Mouse (Mus musculus): ENCODE measurements at regions not wholly inside any gene's neighbourhood (a gene's known extent, or its start where the extent isn't known, plus 50 kb on each side); places are given as distances from the start of the nearest gene placed in this dataset.

DNA sequence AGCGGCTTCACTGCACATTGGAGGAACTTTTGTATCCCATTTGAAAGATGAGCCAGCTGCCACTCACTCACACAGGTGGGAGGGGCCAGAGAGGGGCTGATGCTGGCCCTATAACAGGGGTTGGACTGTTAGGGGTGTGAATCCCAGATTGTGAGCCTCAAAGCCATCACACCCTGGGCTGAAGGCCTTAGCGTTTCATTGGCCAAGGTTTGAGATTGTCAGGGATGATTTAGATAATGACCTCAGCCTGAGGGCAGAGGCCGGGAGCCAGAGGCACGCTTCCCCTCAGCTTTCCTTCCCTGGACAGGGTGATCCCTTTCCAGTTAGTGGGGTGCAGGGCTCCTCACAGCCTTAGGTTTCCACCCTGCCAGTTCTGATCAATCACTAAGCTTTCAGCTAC is 124.5 kb upstream of the Gjb5 start:
- no peak overlapping the region for H3K4me3 ChIP-seq (replicated peaks; ENCODE audit: low read length)
- no peaks in the 10 kb centered on the region for H3K9me3 ChIP-seq (ENCODE audit: low read length)
- H3K36me3 ChIP-seq (ENCODE audit: insufficient read depth, low read length), result no peaks in the 10 kb centered on the region
- H3K27me3 ChIP-seq (ENCODE audit: insufficient read depth, low read length), result peaks cover 8% of the 10 kb centered on the region
- TF ChIP-seq NANOG (IDR thresholded peaks at IDR 0.05; ENCODE audit: borderline replicate concordance, low read length) (no peak), CTCF (conservative IDR thresholded peaks at IDR 0.05; ENCODE audit: low read length) (no peak), POU5F1 (IDR thresholded peaks at IDR 0.05; ENCODE audit: borderline replicate concordance, low read length) (no peak)
- H3K4me1 ChIP-seq (replicated peaks; ENCODE audit: low read depth, low read length), result peaks cover 7% of the 10 kb centered on the region

DNA sequence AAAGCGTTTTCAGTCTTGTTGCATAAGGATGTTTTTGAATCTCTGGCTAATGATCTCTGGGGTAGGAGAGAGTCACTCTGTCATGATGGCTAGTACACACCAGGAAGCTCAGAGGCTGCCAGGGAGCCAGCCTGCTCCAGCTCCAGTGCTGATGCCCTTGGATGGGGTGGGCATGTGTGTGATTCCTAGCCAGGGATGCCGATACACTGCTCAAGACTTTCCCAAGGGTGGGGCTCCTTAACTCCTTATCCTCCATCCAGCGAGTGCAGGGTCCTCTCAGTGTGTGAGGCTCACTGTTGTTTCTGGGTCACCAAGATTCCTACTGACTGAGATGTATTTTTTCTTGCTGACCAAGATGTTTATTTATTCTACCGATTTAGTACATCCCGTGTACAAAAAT is 122.4 kb upstream of the Gjb5 start:
- no peaks in the 10 kb centered on the region for H3K9me3 ChIP-seq (ENCODE audit: low read length)
- no peak for TF ChIP-seq POU5F1 (IDR thresholded peaks at IDR 0.05; ENCODE audit: borderline replicate concordance, low read length)
- no peak for TF ChIP-seq NANOG (IDR thresholded peaks at IDR 0.05; ENCODE audit: borderline replicate concordance, low read length)
- no peak for TF ChIP-seq CTCF (conservative IDR thresholded peaks at IDR 0.05; ENCODE audit: low read length)

DNA sequence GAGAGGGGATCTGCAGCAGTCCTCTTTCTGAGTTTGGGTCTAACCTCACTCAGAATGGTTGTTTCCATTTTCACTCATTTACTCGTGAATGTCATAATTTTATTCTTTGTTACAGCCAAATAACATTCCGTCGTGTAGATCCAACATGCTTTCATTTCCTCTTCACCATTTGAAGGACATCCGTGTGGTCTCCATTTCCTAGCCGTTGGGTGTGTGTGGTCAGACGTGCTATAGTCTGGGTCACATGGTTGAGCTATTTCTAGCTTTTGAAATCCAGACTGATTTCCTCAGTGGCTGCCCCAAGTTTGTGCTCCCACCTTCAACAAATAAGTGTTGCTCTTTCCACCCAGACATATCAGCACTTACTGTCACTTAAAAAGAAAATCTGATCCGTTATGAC is 111.9 kb upstream of the Gjb5 start:
- Histone ChIP-seq H3K36me3 (ENCODE audit: insufficient read depth, low read length) (no peaks in the 10 kb centered on the region), H3K9me3 (ENCODE audit: low read length) (no peaks in the 10 kb centered on the region), H3K4me1 (replicated peaks; ENCODE audit: low read depth, low read length) (peaks cover 3% of the 10 kb centered on the region; the same call in 1 of the 2 replicates), H3K27me3 (ENCODE audit: insufficient read depth, low read length) (peaks cover under 1% of the 10 kb centered on the region; the same call in 1 of the 2 replicates), H3K4me3 (replicated peaks; ENCODE audit: low read length) (no peak overlapping the region)
- no peak for TF ChIP-seq NANOG (IDR thresholded peaks at IDR 0.05; ENCODE audit: borderline replicate concordance, low read length)
- TF ChIP-seq POU5F1 (IDR thresholded peaks at IDR 0.05; ENCODE audit: borderline replicate concordance, low read length), result no peak
- TF ChIP-seq CTCF (conservative IDR thresholded peaks at IDR 0.05; ENCODE audit: low read length), result no peak

More for the DNA sequence above, 122.4 kb upstream of the Gjb5 start:
- Histone ChIP-seq H3K36me3 (ENCODE audit: insufficient read depth, low read length) (no peaks in the 10 kb centered on the region), H3K4me3 (replicated peaks; ENCODE audit: low read length) (no peak overlapping the region), H3K4me1 (replicated peaks; ENCODE audit: low read depth, low read length) (no peaks in the 10 kb centered on the region), H3K27me3 (ENCODE audit: insufficient read depth, low read length) (peaks cover 4% of the 10 kb centered on the region; the same call in 1 of the 2 replicates)

DNA sequence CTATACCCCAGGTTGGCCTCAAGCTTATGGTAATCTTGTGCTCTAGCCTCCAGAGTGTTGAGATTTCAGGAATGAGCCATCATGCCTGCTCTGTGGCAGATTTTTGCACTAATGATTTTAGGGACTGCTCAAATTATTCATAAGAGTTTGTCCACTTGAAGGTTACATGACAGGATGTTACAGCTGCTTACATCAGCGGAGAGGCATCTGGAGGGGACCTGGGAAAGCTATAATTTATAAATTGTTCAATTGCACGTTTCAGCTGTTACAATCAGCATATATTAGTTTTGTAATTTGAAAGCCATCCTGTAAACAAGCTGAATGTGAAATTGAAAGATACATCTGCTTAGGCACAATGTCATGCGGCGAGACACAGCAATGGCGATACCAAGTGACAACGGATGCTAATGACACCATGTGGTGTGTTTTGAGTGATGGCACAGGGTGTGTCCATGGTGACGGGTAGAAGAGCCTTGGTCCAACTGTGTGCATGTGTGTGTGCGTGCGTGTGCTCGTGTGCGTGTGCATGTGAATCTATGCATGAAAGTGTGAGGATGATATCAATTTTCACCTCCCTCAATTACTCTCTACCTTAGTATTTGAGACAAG is 96.6 kb upstream of the Gjb5 start:
- H3K4me1 ChIP-seq (replicated peaks; ENCODE audit: low read depth, low read length), result no peaks in the 10 kb centered on the region
- H3K9me3 ChIP-seq (ENCODE audit: low read length), result peaks cover 20% of the 10 kb centered on the region
- no peaks in the 10 kb centered on the region; the same call in 1 of the 2 replicates for H3K27me3 ChIP-seq (ENCODE audit: insufficient read depth, low read length)
- no peak overlapping the region for H3K4me3 ChIP-seq (replicated peaks; ENCODE audit: low read length)
- TF ChIP-seq CTCF (conservative IDR thresholded peaks at IDR 0.05; ENCODE audit: low read length) (no peak), POU5F1 (IDR thresholded peaks at IDR 0.05; ENCODE audit: borderline replicate concordance, low read length) (no peak), NANOG (IDR thresholded peaks at IDR 0.05; ENCODE audit: borderline replicate concordance, low read length) (no peak)
- no peaks in the 10 kb centered on the region for H3K36me3 ChIP-seq (ENCODE audit: insufficient read depth, low read length)

GRCm38 (mm10) chr4:127452081-127452480 is 94.1 kb upstream of the Gjb5 start:
- no peaks in the 10 kb centered on the region; the same call in 1 of the 2 replicates for H3K27me3 ChIP-seq (ENCODE audit: insufficient read depth, low read length)
- no peak overlapping the region for H3K4me3 ChIP-seq (replicated peaks; ENCODE audit: low read length)

DNA sequence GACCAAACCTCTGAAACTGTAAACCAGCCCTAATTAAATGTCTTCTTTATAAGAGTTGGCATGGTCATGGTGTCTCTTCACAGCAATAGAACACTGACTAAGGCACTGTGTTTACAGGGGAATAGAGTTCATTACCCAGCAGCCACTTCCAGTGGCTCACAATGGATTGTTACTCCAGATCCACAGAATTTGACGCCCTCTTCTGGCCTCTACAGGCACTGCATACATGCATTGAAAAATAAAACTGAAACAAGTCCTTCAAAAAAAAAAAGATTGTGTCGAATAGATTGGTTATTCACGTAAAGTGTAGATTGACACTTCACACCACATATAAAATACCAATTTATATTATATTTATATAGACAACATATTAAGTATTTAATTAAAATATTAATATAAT is 87.3 kb upstream of the Gjb5 start:
- H3K9me3 ChIP-seq (ENCODE audit: low read length), result no peaks in the 10 kb centered on the region
- H3K4me3 ChIP-seq (replicated peaks; ENCODE audit: low read length), result no peak overlapping the region
- no peaks in the 10 kb centered on the region for H3K36me3 ChIP-seq (ENCODE audit: insufficient read depth, low read length)
- TF ChIP-seq POU5F1 (IDR thresholded peaks at IDR 0.05; ENCODE audit: borderline replicate concordance, low read length) (no peak), NANOG (IDR thresholded peaks at IDR 0.05; ENCODE audit: borderline replicate concordance, low read length) (no peak), CTCF (conservative IDR thresholded peaks at IDR 0.05; ENCODE audit: low read length) (peak; percentile 69)
- H3K27me3 ChIP-seq (ENCODE audit: insufficient read depth, low read length), result no peaks in the 10 kb centered on the region
- peaks cover 25% of the 10 kb centered on the region for H3K4me1 ChIP-seq (replicated peaks; ENCODE audit: low read depth, low read length)

More at GRCm38 (mm10) chr4:127452081-127452480, 94.1 kb upstream of the Gjb5 start:
- H3K4me1 ChIP-seq (replicated peaks; ENCODE audit: low read depth, low read length), result 0 out of 2 replicates have a peak, but pooled peaks cover 2% of the 10 kb centered on the region
- H3K36me3 ChIP-seq (ENCODE audit: insufficient read depth, low read length), result no peaks in the 10 kb centered on the region
- no peak for TF ChIP-seq CTCF (conservative IDR thresholded peaks at IDR 0.05; ENCODE audit: low read length)
- TF ChIP-seq NANOG (IDR thresholded peaks at IDR 0.05; ENCODE audit: borderline replicate concordance, low read length), result no peak
- no peak for TF ChIP-seq POU5F1 (IDR thresholded peaks at IDR 0.05; ENCODE audit: borderline replicate concordance, low read length)
- H3K9me3 ChIP-seq (ENCODE audit: low read length), result peaks cover 7% of the 10 kb centered on the region

GRCm38 (mm10) chr4:127444056-127444455 is 86.1 kb upstream of the Gjb5 start:
- H3K9me3 ChIP-seq (ENCODE audit: low read length), result no peaks in the 10 kb centered on the region
- TF ChIP-seq POU5F1 (IDR thresholded peaks at IDR 0.05; ENCODE audit: borderline replicate concordance, low read length) (no peak), NANOG (IDR thresholded peaks at IDR 0.05; ENCODE audit: borderline replicate concordance, low read length) (no peak), CTCF (conservative IDR thresholded peaks at IDR 0.05; ENCODE audit: low read length) (no peak)
- peaks cover 33% of the 10 kb centered on the region for H3K4me1 ChIP-seq (replicated peaks; ENCODE audit: low read depth, low read length)
- H3K27me3 ChIP-seq (ENCODE audit: insufficient read depth, low read length), result no peaks in the 10 kb centered on the region
- H3K36me3 ChIP-seq (ENCODE audit: insufficient read depth, low read length), result no peaks in the 10 kb centered on the region
- H3K4me3 ChIP-seq (replicated peaks; ENCODE audit: low read length), result no peak overlapping the region

DNA sequence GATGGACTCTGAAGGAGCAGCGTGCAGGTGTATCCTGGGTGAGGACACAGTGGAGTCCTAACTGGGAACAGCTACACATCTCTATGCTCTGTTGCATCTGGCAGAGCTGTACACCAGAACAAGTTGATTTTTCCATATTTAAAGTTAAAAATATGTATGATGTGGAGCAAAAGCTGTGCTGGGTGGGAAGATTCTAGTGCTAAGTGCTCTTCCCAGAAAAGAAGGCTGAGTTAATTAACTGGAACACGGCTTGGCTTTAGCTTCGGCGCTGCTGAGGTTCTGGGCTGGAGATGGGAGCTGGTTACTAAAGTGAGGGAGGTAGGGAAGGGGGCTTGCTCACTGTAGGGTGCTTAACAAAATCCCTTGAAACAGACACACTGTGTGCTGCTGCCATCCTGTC is 84.0 kb upstream of the Gjb5 start:
- Histone ChIP-seq H3K4me3 (replicated peaks; ENCODE audit: low read length) (no peak overlapping the region), H3K4me1 (replicated peaks; ENCODE audit: low read depth, low read length) (peaks cover 40% of the 10 kb centered on the region), H3K9me3 (ENCODE audit: low read length) (no peaks in the 10 kb centered on the region), H3K27me3 (ENCODE audit: insufficient read depth, low read length) (no peaks in the 10 kb centered on the region; the same call in 1 of the 2 replicates), H3K36me3 (ENCODE audit: insufficient read depth, low read length) (no peaks in the 10 kb centered on the region)
- no peak for TF ChIP-seq NANOG (IDR thresholded peaks at IDR 0.05; ENCODE audit: borderline replicate concordance, low read length)
- TF ChIP-seq CTCF (conservative IDR thresholded peaks at IDR 0.05; ENCODE audit: low read length), result no peak
- TF ChIP-seq POU5F1 (IDR thresholded peaks at IDR 0.05; ENCODE audit: borderline replicate concordance, low read length), result no peak
